16 mouse cellular contexts compared by ENCODE assay signal in the genomic region with DNA sequence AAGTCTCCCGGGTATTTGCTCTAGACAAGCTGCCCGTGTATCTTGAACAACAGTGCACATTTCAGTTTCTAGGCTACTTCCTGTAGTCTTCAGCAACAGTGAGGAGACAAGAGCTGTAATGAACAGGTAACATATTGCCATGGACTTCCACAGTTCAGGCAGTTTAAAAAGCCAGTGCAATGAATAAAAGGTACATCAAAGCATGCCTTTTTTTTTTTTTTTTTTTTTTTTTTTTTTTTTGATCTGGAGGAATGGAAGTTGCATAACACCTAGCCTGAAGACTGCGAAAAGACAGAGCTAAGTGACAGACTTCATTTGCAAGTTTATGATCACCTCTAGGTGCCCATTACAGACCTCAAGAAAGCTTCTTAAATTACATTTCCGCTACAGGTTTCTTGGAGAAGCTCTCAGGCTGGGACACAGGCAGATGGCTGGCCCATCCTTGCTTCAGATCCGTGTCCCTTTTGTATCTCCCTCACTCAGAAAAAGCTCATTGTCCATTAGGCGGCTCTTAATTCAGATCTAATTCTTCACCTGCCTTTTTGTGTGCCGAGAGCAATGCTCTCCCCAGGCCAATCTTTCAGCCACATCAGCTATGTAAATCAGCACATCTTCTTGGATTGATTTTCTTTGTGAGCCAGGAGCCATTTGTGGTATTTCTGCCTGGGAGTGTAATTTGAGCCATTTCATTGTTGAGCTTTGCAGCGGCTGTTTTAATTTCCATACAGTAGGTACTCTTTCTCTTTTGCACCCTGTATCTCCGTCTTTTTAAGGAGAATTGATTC.
A peak's percentile ranks its signal among the peaks of the same experiment; 100 is the strongest.
DNase-seq lines count a peak whose midpoint lies in the region; ATAC-seq and TF ChIP-seq lines count a peak whose summit lies in the region.
"Had no signal": no experiment of that assay in that cellular context is flagged by ENCODE, and none has a peak within 500 bp of the region (broad histone marks: within the 10 kb centered on the region; RNA-seq: fewer than 3 reads in every experiment).

No protein-coding gene starts in this region.

- H3K27ac ChIP-seq in hindbrain, embryonic 10.5 days: peak overlapping the region; percentile 67
- no peak overlapping the region for H3K27ac ChIP-seq in hindbrain, postnatal 0 days
- 0 out of 2 replicates have a peak overlapping the region, but pooled peaks have one; percentile 2 for H3K27ac ChIP-seq in hindbrain, embryonic 15.5 days (replicated peaks)
- peak overlapping the region; percentile 64 for H3K27ac ChIP-seq in midbrain, embryonic 16.5 days (ENCODE audit: low read length)
- H3K27ac ChIP-seq in kidney, embryonic 16.5 days (ENCODE audit: low read length): no peak overlapping the region
- H3K27ac ChIP-seq: embryonic facial prominence, embryonic 12.5 days; kidney, embryonic 15.5 days; liver, embryonic 12.5 days had no signal

- H3K27me3 ChIP-seq in hindbrain, embryonic 10.5 days (ENCODE audit: insufficient read depth, poor library complexity, severe bottlenecking): no peaks in the 10 kb centered on the region
- no peaks in the 10 kb centered on the region for H3K27me3 ChIP-seq in hindbrain, postnatal 0 days (ENCODE audit: insufficient read depth, low read length)
- no peaks in the 10 kb centered on the region for H3K27me3 ChIP-seq in hindbrain, embryonic 15.5 days
- H3K27me3 ChIP-seq in midbrain, embryonic 16.5 days (ENCODE audit: control insufficient read depth, insufficient read depth, low read depth, low read length): no peaks in the 10 kb centered on the region
- H3K27me3 ChIP-seq in kidney, embryonic 16.5 days (ENCODE audit: insufficient read depth, low read length): no peaks in the 10 kb centered on the region
- H3K27me3 ChIP-seq: embryonic facial prominence, embryonic 12.5 days; kidney, embryonic 15.5 days; liver, embryonic 12.5 days had no signal

- no peak for TF ChIP-seq CTCF in hindbrain, postnatal 0 days (IDR thresholded peaks at IDR 0.05; ENCODE audit: low read depth)

- H3K4me1 ChIP-seq in hindbrain, embryonic 10.5 days (replicated peaks): peaks cover 15% of the 10 kb centered on the region
- H3K4me1 ChIP-seq in hindbrain, postnatal 0 days (ENCODE audit: insufficient read depth, low read length): no peaks in the 10 kb centered on the region
- H3K4me1 ChIP-seq in hindbrain, embryonic 15.5 days (replicated peaks): peaks cover 6% of the 10 kb centered on the region; the same call in 1 of the 2 replicates
- H3K4me1 ChIP-seq in midbrain, embryonic 16.5 days (ENCODE audit: control insufficient read depth, insufficient read depth, low read length): peaks cover 13% of the 10 kb centered on the region
- 0 out of 2 replicates have a peak, but pooled peaks cover 3% of the 10 kb centered on the region for H3K4me1 ChIP-seq in kidney, embryonic 16.5 days (ENCODE audit: insufficient read depth, low read length)
- H3K4me1 ChIP-seq: kidney, embryonic 15.5 days; liver, embryonic 12.5 days had no signal

- H3K4me3 ChIP-seq in hindbrain, embryonic 10.5 days: no peak overlapping the region
- H3K4me3 ChIP-seq in hindbrain, postnatal 0 days (ENCODE audit: low read length): no peak overlapping the region
- H3K4me3 ChIP-seq in hindbrain, embryonic 15.5 days: no peak overlapping the region
- H3K4me3 ChIP-seq in midbrain, embryonic 16.5 days (ENCODE audit: low read depth, low read length): no peak overlapping the region
- no peak overlapping the region for H3K4me3 ChIP-seq in kidney, embryonic 16.5 days (ENCODE audit: low read length)
- H3K4me3 ChIP-seq: embryonic facial prominence, embryonic 12.5 days; kidney, embryonic 15.5 days; liver, embryonic 12.5 days had no signal

- DNase-seq in hindbrain, embryonic 10.5 days (ENCODE audit: low spot score): peak; percentile 23
- DNase-seq in hindbrain, postnatal 0 days (ENCODE audit: low spot score): no peak
- peak; percentile 29 for DNase-seq in embryo, embryonic 11 days
- DNase-seq in gastrocnemius, postnatal 25 days: no peak
- DNase-seq in right cerebral cortex, postnatal 36 days (ENCODE audit: low spot score in 2 of 2): no peak
- DNase-seq: cerebellum, adult 8-10 months; gastrocnemius, postnatal 14 days; right cerebral cortex, postnatal 25 days; thymus, adult 18-20 months had no signal

- no peak overlapping the region for H3K9ac ChIP-seq in hindbrain, postnatal 0 days (replicated peaks; ENCODE audit: low read length)
- no peak overlapping the region for H3K9ac ChIP-seq in hindbrain, embryonic 15.5 days
- peak overlapping the region; percentile 40; the same call in 1 of the 2 replicates for H3K9ac ChIP-seq in midbrain, embryonic 16.5 days (ENCODE audit: low read depth, low read length)
- H3K9ac ChIP-seq in kidney, embryonic 16.5 days (replicated peaks; ENCODE audit: low read length): no peak overlapping the region; the same call in 1 of the 2 replicates
- H3K9ac ChIP-seq: embryonic facial prominence, embryonic 12.5 days; kidney, embryonic 15.5 days; liver, embryonic 12.5 days had no signal

- WGBS in hindbrain, embryonic 10.5 days: 31% methylated on average over 9 of the region's 9 CpGs
- 29% methylated on average over 9 of the region's 9 CpGs for WGBS in hindbrain, postnatal 0 days
- 21% methylated on average over 9 of the region's 9 CpGs for WGBS in hindbrain, embryonic 15.5 days
- WGBS in midbrain, embryonic 16.5 days: 26% methylated on average over 9 of the region's 9 CpGs
- WGBS in kidney, embryonic 16.5 days: 25% methylated on average over 9 of the region's 9 CpGs

- no peak for ATAC-seq in hindbrain, postnatal 0 days
- no peak for ATAC-seq in hindbrain, embryonic 15.5 days (ENCODE audit: low FRiP score, low read depth)
- peak; percentile 52; the same call in 1 of the 2 replicates for ATAC-seq in midbrain, embryonic 16.5 days
- no peak for ATAC-seq in kidney, embryonic 16.5 days (ENCODE audit: low FRiP score, low TSS enrichment)
- ATAC-seq: liver, embryonic 12.5 days had no signal

- H3K9me3 ChIP-seq in hindbrain, embryonic 10.5 days: no peaks in the 10 kb centered on the region
- H3K9me3 ChIP-seq in hindbrain, postnatal 0 days (ENCODE audit: low read length): no peaks in the 10 kb centered on the region
- H3K9me3 ChIP-seq in hindbrain, embryonic 15.5 days: no peaks in the 10 kb centered on the region
- no peaks in the 10 kb centered on the region for H3K9me3 ChIP-seq in midbrain, embryonic 16.5 days (replicated peaks; ENCODE audit: control insufficient read depth, low read length, poor library complexity, severe bottlenecking)
- H3K9me3 ChIP-seq in kidney, embryonic 16.5 days (ENCODE audit: low read length): no peaks in the 10 kb centered on the region
- H3K9me3 ChIP-seq: embryonic facial prominence, embryonic 12.5 days; kidney, embryonic 15.5 days; liver, embryonic 12.5 days had no signal

- no peaks in the 10 kb centered on the region for H3K36me3 ChIP-seq in hindbrain, embryonic 10.5 days
- no peaks in the 10 kb centered on the region for H3K36me3 ChIP-seq in hindbrain, postnatal 0 days (ENCODE audit: insufficient read depth, low read length)
- H3K36me3 ChIP-seq in hindbrain, embryonic 15.5 days: no peaks in the 10 kb centered on the region
- no peaks in the 10 kb centered on the region for H3K36me3 ChIP-seq in midbrain, embryonic 16.5 days (ENCODE audit: control insufficient read depth, insufficient read depth, low read length)
- H3K36me3 ChIP-seq in kidney, embryonic 16.5 days (ENCODE audit: insufficient read depth, low read length): no peaks in the 10 kb centered on the region
- H3K36me3 ChIP-seq: embryonic facial prominence, embryonic 12.5 days; kidney, embryonic 15.5 days; liver, embryonic 12.5 days had no signal

- no peak overlapping the region for H3K4me2 ChIP-seq in hindbrain, postnatal 0 days (ENCODE audit: low read depth, low read length)
- H3K4me2 ChIP-seq in hindbrain, embryonic 15.5 days: peak overlapping the region; percentile 23
- H3K4me2 ChIP-seq in midbrain, embryonic 16.5 days (ENCODE audit: low read length): peak overlapping the region; percentile 34
- H3K4me2 ChIP-seq in kidney, embryonic 16.5 days (replicated peaks; ENCODE audit: low read depth, low read length): no peak overlapping the region
- H3K4me2 ChIP-seq: embryonic facial prominence, embryonic 12.5 days; heart, embryonic 11.5 days; kidney, embryonic 15.5 days; liver, embryonic 12.5 days had no signal

Comparison
In these comparisons a context has a peak if more than half of its experiments do, and no peak if none do; other contexts are left out.
1. DNase-seq: peak in hindbrain, embryonic 10.5 days (single experiment) and embryo, embryonic 11 days (single experiment); none in hindbrain, postnatal 0 days (single experiment), gastrocnemius, postnatal 25 days (single experiment) and right cerebral cortex, postnatal 36 days (0 of 2).
2. H3K27ac ChIP-seq: peak in hindbrain, embryonic 10.5 days (single experiment), hindbrain, embryonic 15.5 days (single experiment) and midbrain, embryonic 16.5 days (single experiment); none in hindbrain, postnatal 0 days (single experiment) and kidney, embryonic 16.5 days (single experiment).
3. H3K4me2 ChIP-seq: peak in hindbrain, embryonic 15.5 days (single experiment) and midbrain, embryonic 16.5 days (single experiment); none in hindbrain, postnatal 0 days (single experiment) and kidney, embryonic 16.5 days (single experiment).